Mouse (Mus musculus) heart, adult 2 months (tissue): ENCODE measurements around the gene Asic2.

Source experiments
- CTCF ChIP-seq: fragments of 200-600 bp; IDR thresholded peaks from 2 replicates; pipeline ENCODE4 v1.8.1; 2022; ENCODE audit warnings: antibody characterized with exemption, mild to moderate bottlenecking, moderate library complexity
- EP300 ChIP-seq: fragments of 200-500 bp; IDR thresholded peaks from 2 replicates; pipeline ENCODE4 v1.6.1; 2011; ENCODE audit warnings: low read depth, low read length, control low read depth; ENCODE audit not compliant: insufficient read depth
- POLR2A ChIP-seq: fragments of 200-500 bp; IDR thresholded peaks from 2 replicates; pipeline ENCODE4 v1.6.1; 2011; ENCODE audit warnings: mild to moderate bottlenecking, low read depth, low read length, control low read depth; ENCODE audit not compliant: insufficient read depth

GRCm38 (mm10) chr11:80902664-80903063 is 1065.6 kb downstream of the Asic2 start:
- TF ChIP-seq POLR2A (no peak), CTCF (no peak), EP300 (no peak)
